ENCODE assay signal across 19 mouse cellular contexts in genomic region chr13:52110750-52111149, GRCm38 (mm10).
A peak's percentile ranks its signal among the peaks of the same experiment; 100 is the strongest.
DNase-seq lines count a peak whose midpoint lies in the region; ATAC-seq and TF ChIP-seq lines count a peak whose summit lies in the region.
"Had no signal": no experiment of that assay in that cellular context is flagged by ENCODE, and none has a peak within 500 bp of the region (broad histone marks: within the 10 kb centered on the region; RNA-seq: fewer than 3 reads in every experiment).

No protein-coding gene starts in this region.

- H3K4me1 ChIP-seq in heart, embryonic 16.5 days (ENCODE audit: control insufficient read depth, insufficient read depth, low read length): peaks cover 20% of the 10 kb centered on the region
- peaks cover 12% of the 10 kb centered on the region for H3K4me1 ChIP-seq in lung, embryonic 14.5 days (ENCODE audit: insufficient read depth)
- H3K4me1 ChIP-seq in lung, adult 2 months (ENCODE audit: control insufficient read depth, insufficient read depth, low read length): no peaks in the 10 kb centered on the region
- peaks cover 28% of the 10 kb centered on the region for H3K4me1 ChIP-seq in embryonic facial prominence, embryonic 14.5 days (ENCODE audit: control insufficient read depth, insufficient read depth, low read length)

- no peak overlapping the region for H3K4me2 ChIP-seq in heart, embryonic 16.5 days (ENCODE audit: low read depth, low read length)
- H3K4me2 ChIP-seq in lung, embryonic 14.5 days: no peak overlapping the region
- H3K4me2 ChIP-seq in embryonic facial prominence, embryonic 14.5 days (ENCODE audit: low read depth, low read length): no peak overlapping the region
- H3K4me2 ChIP-seq: embryonic facial prominence, embryonic 15.5 days; hindbrain, embryonic 15.5 days; limb, embryonic 13.5 days; midbrain, embryonic 12.5 days had no signal

- TF ChIP-seq CTCF in lung, embryonic 14.5 days (IDR thresholded peaks at IDR 0.05; ENCODE audit: low read depth): no peak
- no peak for TF ChIP-seq CTCF in lung, adult 2 months (IDR thresholded peaks at IDR 0.05; ENCODE audit: insufficient read depth, low read length)

- H3K36me3 ChIP-seq in heart, embryonic 16.5 days (ENCODE audit: control insufficient read depth, insufficient read depth): no peaks in the 10 kb centered on the region
- no peaks in the 10 kb centered on the region for H3K36me3 ChIP-seq in lung, embryonic 14.5 days (ENCODE audit: insufficient read depth)
- no peaks in the 10 kb centered on the region for H3K36me3 ChIP-seq in embryonic facial prominence, embryonic 14.5 days (ENCODE audit: control insufficient read depth, insufficient read depth, low read length)
- H3K36me3 ChIP-seq: embryonic facial prominence, embryonic 15.5 days; hindbrain, embryonic 15.5 days; limb, embryonic 13.5 days; midbrain, embryonic 12.5 days had no signal

- H3K27me3 ChIP-seq in heart, embryonic 16.5 days (ENCODE audit: control insufficient read depth, insufficient read depth, low read length): 0 out of 2 replicates have a peak, but pooled peaks cover 2% of the 10 kb centered on the region
- H3K27me3 ChIP-seq in lung, embryonic 14.5 days (ENCODE audit: insufficient read depth, low read length): no peaks in the 10 kb centered on the region
- H3K27me3 ChIP-seq in embryonic facial prominence, embryonic 14.5 days (replicated peaks; ENCODE audit: control insufficient read depth, insufficient read depth, low read length): no peaks in the 10 kb centered on the region
- H3K27me3 ChIP-seq: CH12.LX; embryonic facial prominence, embryonic 15.5 days; hindbrain, embryonic 15.5 days; Patski had no signal

- WGBS in heart, embryonic 16.5 days: 25% methylated on average over 9 of the region's 9 CpGs
- WGBS in lung, embryonic 14.5 days: 29% methylated on average over 9 of the region's 9 CpGs
- 48% methylated on average over 9 of the region's 9 CpGs for WGBS in lung, adult 2 months
- 52% methylated on average over 9 of the region's 9 CpGs for WGBS in embryonic facial prominence, embryonic 14.5 days

- H3K4me3 ChIP-seq in heart, embryonic 16.5 days (ENCODE audit: low read length): no peak overlapping the region
- H3K4me3 ChIP-seq in lung, embryonic 14.5 days (ENCODE audit: low read depth, low read length): no peak overlapping the region
- H3K4me3 ChIP-seq in lung, adult 2 months (replicated peaks; ENCODE audit: extremely low read depth, low read depth, low read length): no peak overlapping the region
- H3K4me3 ChIP-seq in embryonic facial prominence, embryonic 14.5 days (ENCODE audit: low read depth, low read length): no peak overlapping the region
- H3K4me3 ChIP-seq: embryonic facial prominence, embryonic 15.5 days; gastrocnemius, adult 2 months; hindbrain, embryonic 15.5 days; limb, embryonic 13.5 days; midbrain, embryonic 12.5 days had no signal

- ATAC-seq in heart, embryonic 16.5 days (replicated peaks; ENCODE audit: extremely low read depth, insufficient read depth, low FRiP score): no peak
- peak; percentile 35; the same call in 1 of the 2 replicates for ATAC-seq in lung, embryonic 14.5 days (ENCODE audit: insufficient read depth)
- no peak for ATAC-seq in embryonic facial prominence, embryonic 14.5 days (ENCODE audit: low read depth)
- peak; percentile 41; the same call in 1 of the 2 replicates for ATAC-seq in megakaryocyte-erythroid progenitor cell, adult 5-6 weeks (replicated peaks; ENCODE audit: low FRiP score, low TSS enrichment, poor library complexity, severe bottlenecking)
- ATAC-seq: forebrain, embryonic 14.5 days; liver, postnatal 0 days; Patski had no signal

- 0 out of 2 replicates have a peak, but pooled peaks cover 2% of the 10 kb centered on the region for H3K9me3 ChIP-seq in heart, embryonic 16.5 days (replicated peaks; ENCODE audit: control insufficient read depth, low read length)
- H3K9me3 ChIP-seq in lung, embryonic 14.5 days (ENCODE audit: low read depth, low read length): no peaks in the 10 kb centered on the region
- H3K9me3 ChIP-seq in embryonic facial prominence, embryonic 14.5 days (ENCODE audit: control insufficient read depth, low read length): no peaks in the 10 kb centered on the region
- H3K9me3 ChIP-seq: embryonic facial prominence, embryonic 15.5 days; hindbrain, embryonic 15.5 days; limb, embryonic 13.5 days; midbrain, embryonic 12.5 days had no signal

- no peak for TF ChIP-seq POLR2A in lung, adult 2 months (IDR thresholded peaks at IDR 0.05; ENCODE audit: borderline replicate concordance, extremely low read depth, low read depth, low read length)

- DNase-seq in heart, adult 9 months (ENCODE audit: low spot score in 2 of 2): no peak
- peak; percentile 80 for DNase-seq in lung, embryonic 14.5 days
- no peak for DNase-seq in lung, adult 2 months
- peak; percentile 71 for DNase-seq in embryonic facial prominence, embryonic 14.5 days (ENCODE audit: low spot score)
- DNase-seq in urinary bladder, adult 18-20 months (ENCODE audit: low spot score in 2 of 2): no peak
- DNase-seq: cerebellum, postnatal 36 days; gastrocnemius, adult 2 months; liver, postnatal 0 days; right cerebral cortex, postnatal 4 days; thymus, postnatal 14 days had no signal

- 0 out of 2 replicates have a peak overlapping the region, but pooled peaks have one; percentile 14 for H3K9ac ChIP-seq in heart, embryonic 16.5 days (ENCODE audit: low read length)
- H3K9ac ChIP-seq in lung, embryonic 14.5 days: no peak overlapping the region
- H3K9ac ChIP-seq in embryonic facial prominence, embryonic 14.5 days (ENCODE audit: low read depth, low read length): peak overlapping the region; percentile 4; the same call in 1 of the 2 replicates
- H3K9ac ChIP-seq: embryonic facial prominence, embryonic 15.5 days; hindbrain, embryonic 15.5 days; limb, embryonic 13.5 days; liver, postnatal 0 days; midbrain, embryonic 12.5 days had no signal

- H3K27ac ChIP-seq in heart, embryonic 16.5 days (ENCODE audit: low read length): no peak overlapping the region
- 0 out of 2 replicates have a peak overlapping the region, but pooled peaks have one; percentile 24 for H3K27ac ChIP-seq in lung, embryonic 14.5 days (ENCODE audit: low read depth)
- H3K27ac ChIP-seq in embryonic facial prominence, embryonic 14.5 days (replicated peaks; ENCODE audit: low read depth, low read length): no peak overlapping the region; the same call in 1 of the 2 replicates
- H3K27ac ChIP-seq: embryonic facial prominence, embryonic 15.5 days; gastrocnemius, adult 2 months; hindbrain, embryonic 15.5 days; limb, embryonic 13.5 days; midbrain, embryonic 12.5 days had no signal

Comparison
In these comparisons a context has a peak if more than half of its experiments do, and no peak if none do; other contexts are left out.
1. DNase-seq: peak in lung, embryonic 14.5 days (single experiment) and embryonic facial prominence, embryonic 14.5 days (single experiment); none in heart, adult 9 months (0 of 2), lung, adult 2 months (single experiment) and urinary bladder, adult 18-20 months (0 of 2).
2. ATAC-seq: peak in lung, embryonic 14.5 days (single experiment) and megakaryocyte-erythroid progenitor cell, adult 5-6 weeks (single experiment); none in heart, embryonic 16.5 days (single experiment) and embryonic facial prominence, embryonic 14.5 days (single experiment).